Comparison of ENCODE assay signal across 8 mouse cellular contexts in genomic region chr1:178405951-178406711, GRCm38 (mm10). TPM values are rescaled to one million over a fixed set of nuclear protein-coding genes. Genes with fewer than 3 reads are reported as not detected.
DNase-seq lines count a peak whose midpoint lies in the region; ATAC-seq and TF ChIP-seq lines count a peak whose summit lies in the region.

Gene Efcab2, plus strand, starts transcription at chr1:178406085.

- H3K4me2 ChIP-seq in lung, postnatal 0 days (replicated peaks; ENCODE audit: low read depth, low read length), result peak within 1 kb of the TSS; percentile 77

- TF ChIP-seq EP300 in lung, postnatal 0 days (IDR thresholded peaks at IDR 0.05), result peak; percentile 61

- ATAC-seq in lung, postnatal 0 days, result peak; percentile 97

- H3K9me3 ChIP-seq in hindbrain, embryonic 10.5 days, result no peaks in the 10 kb centered on the region
- no peaks in the 10 kb centered on the region for H3K9me3 ChIP-seq in lung, postnatal 0 days (ENCODE audit: low read length)

- H3K36me3 ChIP-seq in hindbrain, embryonic 10.5 days, result no peaks in the 10 kb centered on the region
- no peaks in the 10 kb centered on the region for H3K36me3 ChIP-seq in lung, postnatal 0 days (ENCODE audit: insufficient read depth, low read length)

- peak within 1 kb of the TSS; percentile 100 for H3K9ac ChIP-seq in lung, postnatal 0 days (replicated peaks; ENCODE audit: low read depth)

- peak; percentile 72 for TF ChIP-seq CTCF in lung, postnatal 0 days (IDR thresholded peaks at IDR 0.05)

- peak; percentile 59 for DNase-seq in MEL-GATA-1-ER (ENCODE audit: extremely low read depth, low read depth)
- DNase-seq in cerebellum, adult 8-10 months, result peak; percentile 89
- DNase-seq in forelimb bud, embryonic 11.5 days (ENCODE audit: low read depth, low spot score), result peak; percentile 94
- DNase-seq in hindbrain, embryonic 10.5 days (ENCODE audit: low spot score), result peak; percentile 94
- DNase-seq in layer of hippocampus, adult 9-11 months, result peak; percentile 92
- DNase-seq in lung, postnatal 0 days (ENCODE audit: low spot score), result peak; percentile 97
- DNase-seq in ovary, postnatal 14 days (ENCODE audit: low spot score), result peak; percentile 81
- DNase-seq in thymus, postnatal 14 days, result peak; percentile 94

- H3K27me3 ChIP-seq in hindbrain, embryonic 10.5 days (ENCODE audit: insufficient read depth, poor library complexity, severe bottlenecking), result no peaks in the 10 kb centered on the region
- H3K27me3 ChIP-seq in lung, postnatal 0 days (replicated peaks; ENCODE audit: insufficient read depth, low read length), result no peaks in the 10 kb centered on the region

- H3K4me1 ChIP-seq in hindbrain, embryonic 10.5 days (replicated peaks), result no peaks in the 10 kb centered on the region
- no peaks in the 10 kb centered on the region for H3K4me1 ChIP-seq in lung, postnatal 0 days (ENCODE audit: insufficient read depth, low read depth, low read length)

- under 1% methylated on average over 70 of the region's 70 CpGs for WGBS in hindbrain, embryonic 10.5 days
- WGBS in lung, postnatal 0 days, result 1% methylated on average over 48 of the region's 70 CpGs

- H3K27ac ChIP-seq in hindbrain, embryonic 10.5 days, result peak within 1 kb of the TSS; percentile 100
- H3K27ac ChIP-seq in lung, postnatal 0 days (ENCODE audit: low read length), result peak within 1 kb of the TSS; percentile 100

- peak within 1 kb of the TSS; percentile 73 for H3K4me3 ChIP-seq in hindbrain, embryonic 10.5 days
- peak within 1 kb of the TSS; percentile 77 for H3K4me3 ChIP-seq in lung, postnatal 0 days (ENCODE audit: low read depth, low read length)

RNA-seq across cellular contexts. Expression of gene Efcab2, which starts in this region (rescaled TPM):
- polyA plus RNA-seq in hindbrain, embryonic 10.5 days (2016; fragmentation: Nextera tagmentation; extraction: Ambion mirVana), result 7.0 and 7.9 TPM in 2 replicates
- polyA plus RNA-seq in lung, postnatal 0 days (2015; fragmentation: Nextera tagmentation; extraction: Ambion mirVana), result 5.3 and 6.3 TPM in 2 replicates

Comparison
In these comparisons a context has a peak if more than half of its experiments do, and no peak if none do; other contexts are left out.
1. Peak in every context shown above with its lines: DNase-seq, ATAC-seq, H3K4me3 ChIP-seq and H3K27ac ChIP-seq.